Mouse (Mus musculus) ES-E14 (cell line): ENCODE results near the gene Mfsd2b.

Source experiments
- HCFC1 ChIP-seq: IDR thresholded peaks from 2 replicates; pipeline ENCODE4 v1.6.1; 2012; ENCODE audit warnings: low read length, inconsistent platforms, borderline replicate concordance; ENCODE audit not compliant: insufficient read depth
- ZC3H11A ChIP-seq: IDR thresholded peaks from 2 replicates; pipeline ENCODE4 v1.6.1; 2012; ENCODE audit warnings: low read depth, mild to moderate bottlenecking, inconsistent platforms, low read length, borderline replicate concordance
- ZNF384 ChIP-seq: IDR thresholded peaks from 2 replicates; pipeline ENCODE4 v1.6.1; 2012; ENCODE audit warnings: low read depth, low read length, inconsistent platforms

DNA sequence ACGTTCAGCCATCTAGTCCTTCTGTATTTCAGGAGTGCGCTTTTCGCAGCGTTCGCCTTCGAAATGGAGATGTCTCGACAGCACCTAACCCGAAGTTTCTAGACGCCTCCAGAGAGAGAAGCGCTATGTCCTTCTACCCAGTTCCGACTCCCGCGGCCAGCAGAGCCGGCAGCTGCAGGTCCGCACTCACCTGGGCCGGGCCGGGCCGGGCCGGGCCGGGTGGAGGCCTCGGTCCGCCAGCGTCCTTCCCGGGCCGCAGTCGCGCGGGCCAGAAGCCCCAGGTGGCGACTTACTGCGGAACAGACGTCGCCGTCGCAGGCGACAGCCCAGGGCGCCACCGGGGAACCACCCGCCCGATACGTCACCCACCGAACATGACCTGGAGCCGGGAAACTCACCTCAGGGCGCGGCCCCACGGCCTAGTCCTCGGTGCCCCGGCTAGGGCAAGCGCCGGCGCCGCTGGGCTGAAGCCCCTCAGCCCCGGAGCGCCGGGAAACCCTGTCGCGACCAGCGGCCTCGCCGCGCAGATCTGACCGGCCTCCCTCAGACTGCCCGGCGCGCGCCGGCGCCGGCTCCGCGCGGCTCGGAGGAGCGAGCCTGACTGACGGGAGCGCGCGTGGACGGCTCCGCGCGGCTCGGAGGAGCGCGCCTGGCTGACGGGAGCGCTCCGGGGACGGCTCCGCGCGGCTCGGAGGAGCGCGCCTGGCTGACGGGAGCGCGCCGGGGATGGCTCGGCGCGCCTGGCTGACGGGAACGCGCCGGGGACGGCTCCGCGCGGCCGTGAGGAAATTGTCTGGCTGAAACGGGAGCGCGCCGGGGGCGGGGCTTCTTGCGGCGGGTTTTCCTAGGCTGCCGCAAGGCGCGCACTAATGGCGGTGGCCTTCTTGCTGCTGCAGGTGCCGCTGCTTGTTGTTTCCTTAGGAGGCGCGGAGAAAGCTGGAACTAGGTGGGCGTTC lies 33.1 kb upstream of the Mfsd2b start, which contains the start of gene Ubxn2a:
- TF ChIP-seq ZC3H11A = no peak
- TF ChIP-seq ZNF384 = no peak
- no peak; the same call in 1 of the 2 replicates for TF ChIP-seq HCFC1
